Mouse (Mus musculus) c-Kit-positive CD71-negative TER-119-negative erythroid progenitor cells, embryonic 14.5 days (primary cell): ENCODE measurements around the gene Mroh8.

Experiments used
- DNase-seq: peaks from one replicate; pipeline ENCODE4 v3.0.0-alpha.2; 2013; ENCODE audit warnings: low read depth

The Mroh8 gene

DNA sequence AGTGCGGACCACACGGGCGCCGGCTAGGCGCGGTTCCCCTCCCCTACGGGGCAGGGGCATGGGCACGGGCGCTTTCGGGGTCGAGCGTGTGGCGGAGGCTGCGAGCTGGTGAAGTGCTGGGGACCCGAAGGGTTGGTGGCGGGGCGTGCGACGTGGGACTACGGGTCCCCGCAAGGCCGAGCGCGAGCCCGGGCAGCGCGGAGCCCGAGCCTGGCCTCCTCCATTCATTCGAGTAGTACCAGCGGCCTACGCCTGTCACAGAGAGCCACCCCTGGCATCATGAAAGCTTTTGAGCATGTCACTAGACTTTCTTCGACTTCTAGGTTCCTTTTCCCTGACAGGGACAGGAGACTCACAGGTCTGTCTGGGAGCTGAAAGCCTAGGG is at the start of gene Mroh8:
Gene Mroh8 (minus strand): TSS at position 134 of the 385 bp plus-strand sequence.
- DNase-seq, result peak; percentile 45

DNA sequence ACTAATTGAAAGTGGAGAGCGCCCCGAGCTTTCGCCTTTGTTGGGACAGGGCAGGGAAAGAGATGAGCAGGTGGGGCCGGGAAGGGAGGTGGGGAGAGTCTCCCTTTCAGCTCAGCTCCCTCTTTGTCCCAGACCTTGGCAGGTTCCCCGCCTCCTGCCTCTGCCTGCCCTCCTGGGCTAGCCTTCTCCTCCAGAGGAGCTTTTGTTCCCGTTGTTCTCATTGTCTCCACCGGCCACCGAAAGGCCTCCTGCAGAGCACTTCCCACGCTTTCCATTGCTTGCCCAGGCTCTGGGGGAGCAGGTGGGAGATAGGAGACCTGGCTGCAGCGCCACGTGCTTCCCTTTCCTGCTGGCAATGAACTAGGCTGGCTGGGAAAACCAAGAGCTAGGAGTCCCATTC is 49.2 kb upstream of the Mroh8 start:
- DNase-seq, result no peak

GRCm38 (mm10) chr2:157328106-157328505 is 48.8 kb upstream of the Mroh8 start:
- DNase-seq, result no peak

GRCm38 (mm10) chr2:157325238-157325637 is 45.9 kb upstream of the Mroh8 start:
- no peak for DNase-seq

GRCm38 (mm10) chr2:157322029-157322766 is 42.8 kb upstream of the Mroh8 start:
- no peak for DNase-seq

GRCm38 (mm10) chr2:157320886-157321285 is 41.5 kb upstream of the Mroh8 start:
- no peak for DNase-seq

DNA sequence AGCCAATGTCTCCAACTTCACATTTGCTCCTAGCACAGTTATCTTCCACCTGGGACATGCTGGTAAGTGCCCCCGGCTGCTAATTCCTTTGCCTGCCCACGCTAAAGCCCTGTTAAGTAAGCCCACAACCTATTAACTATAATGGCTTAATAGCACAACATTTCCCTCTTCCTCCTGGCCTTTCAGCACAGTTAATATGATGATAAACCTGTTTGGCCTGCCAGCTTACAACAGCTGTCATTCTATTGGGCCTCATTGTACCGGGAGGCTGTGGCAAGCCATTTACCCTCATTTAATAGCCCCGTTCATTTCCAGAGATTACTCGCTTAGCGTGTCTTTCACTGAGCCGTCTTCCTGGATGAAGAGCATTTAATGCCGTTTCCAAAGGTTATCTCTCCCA is 40.8 kb upstream of the Mroh8 start:
- DNase-seq, result no peak

- DNase-seq, result no peak
These were observed 37.9 kb upstream of the Mroh8 start for GRCm38 (mm10) chr2:157317220-157317619.

DNA sequence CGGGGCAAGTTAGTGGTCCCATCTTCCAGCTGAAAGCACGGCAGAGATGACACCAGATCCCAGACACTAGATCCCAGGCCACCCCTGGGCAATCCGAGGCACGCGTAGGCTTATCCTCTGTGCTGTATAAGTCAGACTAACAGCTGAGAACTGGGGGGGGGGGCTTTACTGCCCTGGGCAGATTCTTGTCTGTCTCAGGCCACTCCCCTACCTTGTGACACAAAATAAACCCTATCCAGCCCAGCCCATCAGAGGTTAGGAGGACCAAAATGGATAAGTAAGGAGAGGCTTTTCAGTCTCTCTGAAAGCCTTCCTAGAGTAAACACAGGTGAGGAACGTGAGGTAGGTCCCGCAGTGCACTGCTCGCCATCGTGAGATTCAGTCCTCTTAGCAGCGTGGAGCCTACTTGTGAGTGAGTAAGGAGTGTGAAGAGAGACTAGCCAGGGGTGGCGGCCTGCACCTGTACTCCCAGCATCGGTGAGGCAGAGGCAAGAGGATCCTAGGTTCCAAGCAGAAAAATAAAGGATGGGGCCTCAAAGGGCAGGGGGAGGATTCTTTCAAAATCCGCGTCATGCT is 37.1 kb upstream of the Mroh8 start:
- no peak for DNase-seq

GRCm38 (mm10) chr2:157315486-157315885 is 36.1 kb upstream of the Mroh8 start:
- no peak for DNase-seq

DNA sequence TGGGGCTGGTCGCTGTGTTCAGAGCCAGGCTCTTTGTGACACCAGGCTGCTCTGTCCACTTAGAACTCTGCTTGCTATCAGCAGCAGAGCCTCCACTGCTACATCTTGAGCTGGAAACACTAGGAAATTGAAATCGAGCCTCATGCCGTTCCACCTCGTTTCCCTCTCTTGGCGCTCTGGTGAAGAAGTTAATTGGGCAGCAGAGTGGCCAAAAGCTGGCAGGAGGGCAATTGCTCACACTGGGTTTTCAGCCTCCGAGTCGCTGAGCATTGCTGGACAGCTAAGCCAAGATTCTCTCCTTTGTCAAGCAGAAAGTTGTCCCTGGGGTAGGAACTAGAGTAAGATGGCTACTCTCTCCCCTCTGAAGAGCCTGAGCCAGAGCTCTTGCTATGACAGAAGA is 35.0 kb upstream of the Mroh8 start:
- DNase-seq, result no peak

GRCm38 (mm10) chr2:157313718-157314117 is 34.4 kb upstream of the Mroh8 start:
- no peak for DNase-seq

- no peak for DNase-seq
These were observed 31.8 kb upstream of the Mroh8 start for GRCm38 (mm10) chr2:157310963-157311637.

DNA sequence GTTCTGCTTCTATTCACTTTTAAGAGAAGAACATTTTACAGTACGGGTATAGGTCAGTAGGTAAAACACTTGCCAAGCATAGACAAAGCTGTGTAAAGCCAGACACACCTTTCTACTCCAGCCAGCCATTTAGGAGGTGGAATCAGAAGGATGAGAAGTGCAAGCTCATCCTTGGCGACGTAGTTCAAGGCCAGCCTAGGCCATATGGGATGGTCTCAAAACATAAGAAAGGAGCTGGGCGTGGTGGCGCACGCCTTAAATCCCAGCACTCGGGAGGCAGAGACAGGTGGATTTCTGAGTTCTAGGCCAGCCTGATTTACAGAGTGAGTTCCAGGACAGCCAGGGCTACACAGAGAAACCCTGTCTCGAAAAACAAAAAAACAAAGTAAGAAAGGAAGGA is 30.3 kb upstream of the Mroh8 start:
- no peak for DNase-seq

GRCm38 (mm10) chr2:157308273-157308917 is 29.0 kb upstream of the Mroh8 start:
- no peak for DNase-seq

DNA sequence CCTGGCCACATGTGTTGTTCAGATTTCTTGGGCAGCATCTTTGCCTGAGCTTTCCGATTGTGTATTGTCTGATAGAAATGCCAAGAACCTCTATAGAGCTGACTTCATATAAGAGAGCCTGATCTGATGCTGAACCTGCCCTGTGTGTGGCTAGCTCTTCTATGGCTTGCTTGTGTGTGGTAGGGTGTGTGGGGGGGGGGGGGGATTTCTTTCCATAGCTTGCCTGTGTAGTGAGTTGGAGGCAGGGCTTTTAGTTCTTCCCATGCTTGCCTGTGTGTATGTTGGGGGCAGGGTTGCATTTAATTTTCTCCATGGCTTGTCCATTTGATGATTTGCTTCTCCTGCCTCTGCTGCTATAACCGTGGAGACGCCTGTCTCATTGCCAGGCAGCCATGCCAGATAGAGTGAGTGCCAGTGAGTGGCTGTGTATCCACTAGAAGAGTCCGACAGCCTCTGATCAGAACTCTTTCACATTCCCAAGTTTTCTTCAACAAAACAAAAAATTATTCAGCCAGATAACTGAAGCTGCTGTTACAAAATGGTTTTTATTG is 28.4 kb upstream of the Mroh8 start:
- DNase-seq, result no peak

DNA sequence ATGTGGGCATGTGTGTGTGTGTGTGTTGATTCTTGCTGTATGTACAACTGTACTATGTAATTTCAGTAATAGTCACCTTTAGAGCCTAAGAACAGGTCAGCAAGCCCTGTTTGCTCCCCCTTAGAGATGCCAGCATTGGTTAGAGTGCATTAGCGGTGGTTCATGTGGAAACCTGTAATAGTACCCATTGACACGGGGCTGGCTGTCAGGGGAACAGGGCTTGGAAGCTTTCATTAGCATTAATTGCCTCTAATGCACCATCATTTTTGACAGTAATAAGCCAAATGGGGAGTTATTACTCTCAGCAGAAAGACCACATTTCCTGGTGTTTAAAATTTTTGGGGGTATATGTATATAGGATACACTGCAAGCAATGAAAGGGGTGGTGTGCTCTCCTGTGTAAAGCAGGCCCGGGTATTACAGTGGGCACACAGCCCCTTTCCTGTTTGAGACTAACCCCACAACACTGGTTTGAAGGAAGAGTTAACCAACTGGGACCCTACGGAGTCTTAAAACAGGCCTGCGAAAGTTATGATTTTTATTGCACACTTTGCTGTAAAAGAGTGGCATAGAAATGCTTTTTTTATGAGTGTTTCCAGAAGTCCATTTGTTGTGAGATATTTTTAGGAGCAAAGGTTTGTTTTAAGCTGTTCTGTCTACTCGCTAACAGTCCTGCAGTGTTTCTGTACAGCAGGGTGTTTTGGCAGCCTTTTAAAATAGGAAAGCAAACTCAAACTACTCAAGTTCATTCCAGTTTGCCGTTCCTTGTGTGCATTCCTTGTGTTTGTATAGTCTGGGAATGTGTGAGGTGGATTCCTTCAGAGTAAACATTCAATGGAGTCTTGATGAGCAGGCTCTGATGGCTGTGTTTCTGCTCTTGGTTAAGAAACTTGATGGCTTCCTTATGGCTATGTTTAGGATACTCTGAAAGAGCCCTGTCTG is 27.0 kb upstream of the Mroh8 start:
- DNase-seq, result no peak

GRCm38 (mm10) chr2:157303096-157303495 is 23.7 kb upstream of the Mroh8 start:
- DNase-seq, result no peak

DNA sequence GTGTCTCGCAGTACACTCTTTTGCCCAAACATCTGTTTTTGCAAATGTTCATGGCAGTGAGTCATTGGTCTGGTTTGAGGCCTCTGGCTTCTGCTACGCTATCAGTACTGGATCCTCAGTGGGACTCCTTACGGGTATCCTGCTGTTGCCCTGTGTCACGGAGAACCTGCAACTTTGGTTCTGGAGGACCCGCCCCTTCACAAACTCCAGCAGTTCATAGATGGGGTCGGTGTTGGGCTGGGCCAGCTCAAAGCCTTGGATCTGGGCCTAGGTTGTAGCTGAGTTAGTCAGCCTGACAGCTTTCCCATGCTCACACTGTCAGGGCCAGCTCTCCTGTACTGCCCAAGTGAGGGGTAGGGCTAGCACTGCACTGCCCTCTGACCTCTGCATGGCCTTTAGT is 20.7 kb upstream of the Mroh8 start:
- DNase-seq, result no peak

DNA sequence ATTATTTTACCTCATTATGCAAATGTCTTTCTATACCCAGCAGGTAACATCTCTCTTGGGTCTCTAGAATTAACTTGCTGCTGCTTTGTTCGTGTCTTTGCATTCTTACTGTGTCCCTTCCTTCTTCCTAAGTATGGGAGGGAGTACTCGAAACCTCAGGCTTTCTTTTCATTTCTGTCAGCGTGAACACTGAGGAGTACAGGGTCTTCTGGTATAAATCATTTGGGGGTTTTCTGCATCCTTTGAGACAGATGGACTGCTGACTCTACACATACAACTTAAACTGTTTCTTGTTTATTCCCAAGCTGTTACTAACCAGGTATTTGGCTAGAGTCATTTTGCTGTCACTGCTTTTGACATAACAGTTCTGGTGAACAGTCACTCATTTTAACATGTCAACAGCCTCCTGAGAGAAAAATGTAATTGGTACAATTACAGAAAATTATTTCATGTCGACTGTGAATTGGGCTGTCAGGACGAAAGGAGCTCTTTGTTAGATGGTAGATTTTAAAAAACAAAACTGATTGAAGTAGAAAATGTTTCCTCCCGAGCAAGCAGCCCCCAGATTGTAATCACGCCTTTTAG is 16.8 kb upstream of the Mroh8 start:
- no peak for DNase-seq

- peak; percentile 49 for DNase-seq
These were observed 12.7 kb upstream of the Mroh8 start for GRCm38 (mm10) chr2:157292093-157292492.
